Mouse (Mus musculus) adrenal gland, postnatal 25 days (tissue): ENCODE measurements at regions not wholly inside any gene's neighbourhood (a gene's known extent, or its start where the extent isn't known, plus 50 kb on each side); places are given as distances from the start of the nearest gene placed in this dataset.

Experiments
- DNase-seq: peaks from one replicate; pipeline ENCODE4 v3.0.0; 2021; ENCODE audit warnings: mixed read lengths

DNA sequence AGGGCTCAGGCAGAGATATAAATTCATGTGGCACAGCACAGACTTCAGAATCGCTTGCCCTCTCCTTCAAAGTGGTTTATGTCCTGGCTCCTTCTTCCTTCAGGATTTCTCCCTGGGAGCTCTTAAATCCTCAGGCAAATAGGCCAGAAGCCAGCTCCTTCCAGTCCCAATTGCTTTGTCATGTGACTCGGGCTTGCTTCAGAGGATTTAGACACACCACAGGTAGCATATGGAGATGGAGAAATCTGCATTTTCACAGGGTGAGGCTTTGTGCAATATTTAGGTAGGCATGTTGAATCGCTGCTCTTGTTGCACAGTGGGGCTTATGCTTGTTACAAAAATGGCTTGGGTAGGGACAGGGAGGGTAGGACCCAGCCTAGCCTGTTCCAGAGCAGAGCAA lies 309.8 kb downstream of the Cmpk2 start:
- no peak for DNase-seq

DNA sequence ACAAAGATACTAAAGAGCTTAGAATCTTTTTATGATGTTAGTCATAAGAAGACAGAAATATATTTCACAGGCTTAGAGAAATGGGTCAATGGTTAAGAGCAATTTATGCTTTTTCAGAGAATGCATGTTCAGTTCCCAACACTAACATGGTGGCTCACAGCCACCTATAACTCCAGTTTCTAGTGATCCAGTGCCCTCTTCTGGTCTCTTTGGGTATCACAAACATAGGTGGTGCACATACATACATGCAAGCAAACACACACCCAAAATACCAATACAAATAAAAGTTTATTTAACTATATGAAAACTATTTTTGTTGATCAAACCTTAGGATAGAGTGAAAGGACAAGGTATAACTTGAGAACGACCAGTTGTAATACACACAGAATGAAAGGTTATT lies 308.0 kb downstream of the Cmpk2 start:
- DNase-seq, result no peak

DNA sequence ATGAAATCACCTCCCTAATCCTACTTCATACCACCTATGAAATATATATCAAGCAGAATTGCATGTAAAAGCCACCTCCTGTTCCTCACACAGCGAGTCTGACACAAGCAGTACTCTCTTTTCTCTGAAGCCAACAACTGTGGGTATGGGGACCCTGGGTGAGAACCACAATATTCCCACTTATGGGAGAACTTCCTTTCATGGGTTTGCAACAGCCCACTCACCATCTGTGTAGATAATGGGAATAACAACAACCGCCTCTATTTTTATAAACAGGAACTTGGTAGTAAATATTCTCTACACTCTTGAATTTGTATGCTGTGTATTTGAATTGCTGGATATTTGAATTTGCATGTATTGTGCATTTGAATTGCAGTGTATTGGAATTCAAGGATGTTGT lies 305.0 kb downstream of the Cmpk2 start:
- DNase-seq, result no peak

DNA sequence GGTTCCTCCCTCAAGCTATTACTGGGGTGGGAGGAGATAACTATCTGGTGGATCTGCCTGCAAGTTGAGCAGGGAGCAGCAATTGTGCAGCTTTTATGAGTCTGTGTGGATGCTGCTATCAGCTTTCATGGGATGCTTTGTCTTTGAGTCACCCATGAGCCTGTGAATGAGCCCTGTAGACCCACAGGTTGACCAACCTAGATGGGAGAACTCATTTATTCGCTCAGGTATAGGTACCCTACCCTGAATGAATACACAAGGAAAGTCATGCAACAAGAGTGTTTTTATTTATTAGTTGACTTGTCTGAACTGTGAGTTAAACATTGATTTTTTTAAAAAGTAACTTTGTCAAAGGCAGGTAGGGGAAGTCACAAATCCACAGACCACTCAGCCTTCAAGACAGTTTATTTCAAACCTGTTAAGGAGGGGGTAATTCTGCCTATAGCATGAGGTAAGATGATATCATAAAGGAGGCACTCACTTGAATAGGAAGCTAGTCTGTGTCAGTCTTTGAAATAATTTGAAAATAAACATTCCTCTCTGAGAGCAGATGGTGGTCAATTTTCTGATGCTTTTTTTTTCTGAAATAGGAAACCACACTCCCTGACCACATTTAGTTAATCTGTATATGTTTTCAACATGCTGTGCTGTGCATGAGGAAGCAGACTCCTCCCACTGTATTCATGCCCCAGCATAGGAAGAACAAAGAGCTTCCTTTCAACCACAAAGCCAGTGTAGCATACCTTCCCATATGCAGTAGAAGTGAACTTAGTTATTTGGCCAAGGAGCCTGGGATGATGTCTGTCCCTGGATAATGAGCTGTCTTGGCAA lies 302.0 kb downstream of the Cmpk2 start:
- no peak for DNase-seq

DNA sequence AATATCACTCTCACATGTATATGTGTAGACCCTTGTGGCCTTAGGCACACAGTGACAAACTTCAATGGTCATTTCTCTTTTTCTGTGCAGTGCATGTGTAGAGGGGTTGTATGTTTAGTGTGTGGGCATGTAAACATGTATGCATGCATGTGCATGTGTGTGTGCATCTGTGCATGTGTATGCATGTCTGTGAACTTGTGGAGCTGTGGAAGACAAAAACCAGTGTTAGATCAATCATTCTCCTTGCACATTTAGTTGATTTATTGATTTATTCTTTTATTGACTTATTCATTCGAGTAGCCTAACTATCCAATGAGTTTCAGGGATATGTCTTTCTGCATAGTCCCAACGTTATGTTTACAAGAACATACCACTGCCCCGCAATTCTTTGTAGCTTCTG lies 298.5 kb downstream of the Cmpk2 start:
- DNase-seq, result no peak

DNA sequence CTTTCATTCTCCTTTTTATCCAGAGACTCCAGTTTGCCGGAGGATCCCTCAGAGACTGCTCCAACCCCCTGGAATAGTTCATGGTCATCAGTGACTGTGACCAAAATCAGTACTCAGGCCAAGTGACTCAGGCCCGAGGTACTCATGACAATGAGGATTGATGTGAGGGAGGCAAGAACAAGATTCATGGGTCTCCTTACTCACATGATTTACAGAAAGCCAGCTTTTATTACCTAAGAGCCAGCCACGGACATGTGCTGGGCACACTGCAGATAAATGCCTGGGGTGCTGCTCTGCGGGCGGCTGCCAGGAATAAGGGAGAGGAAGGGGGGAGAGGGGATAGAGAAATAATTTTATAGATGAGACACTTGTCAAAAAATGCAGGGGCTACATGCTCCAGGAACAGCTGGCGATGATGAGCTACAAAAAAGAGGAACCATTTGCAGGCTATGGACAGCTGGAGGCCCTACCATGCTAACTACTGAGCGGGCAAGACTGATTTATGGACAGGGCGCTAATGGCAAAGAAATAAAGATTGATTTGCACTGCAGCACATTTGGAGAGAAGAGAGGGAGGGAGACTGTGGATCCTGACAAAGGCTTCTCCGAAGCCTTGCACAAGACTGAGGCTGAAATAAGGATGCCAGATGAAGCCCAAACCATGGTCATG lies 289.8 kb downstream of the Cmpk2 start:
- DNase-seq, result peak; percentile 36

DNA sequence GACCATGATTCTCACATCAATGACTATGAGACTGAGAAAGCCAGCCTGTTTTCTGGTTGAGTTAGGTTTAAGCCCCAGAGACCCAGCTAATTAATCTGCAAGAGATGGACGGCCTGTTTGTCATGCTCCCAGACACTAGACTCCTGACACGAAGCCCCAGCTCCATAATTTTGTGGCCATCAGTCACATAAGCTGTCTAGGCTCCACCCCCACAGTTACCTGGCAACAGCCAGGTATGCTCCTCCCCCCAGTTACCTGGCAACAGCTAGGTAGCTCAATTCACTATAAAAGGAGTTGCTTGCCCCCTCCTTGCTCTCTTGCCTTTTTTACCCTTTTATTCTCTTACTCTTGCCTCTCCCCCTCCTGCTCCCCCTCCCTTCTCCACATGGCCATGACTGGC lies 287.3 kb downstream of the Cmpk2 start:
- no peak for DNase-seq

DNA sequence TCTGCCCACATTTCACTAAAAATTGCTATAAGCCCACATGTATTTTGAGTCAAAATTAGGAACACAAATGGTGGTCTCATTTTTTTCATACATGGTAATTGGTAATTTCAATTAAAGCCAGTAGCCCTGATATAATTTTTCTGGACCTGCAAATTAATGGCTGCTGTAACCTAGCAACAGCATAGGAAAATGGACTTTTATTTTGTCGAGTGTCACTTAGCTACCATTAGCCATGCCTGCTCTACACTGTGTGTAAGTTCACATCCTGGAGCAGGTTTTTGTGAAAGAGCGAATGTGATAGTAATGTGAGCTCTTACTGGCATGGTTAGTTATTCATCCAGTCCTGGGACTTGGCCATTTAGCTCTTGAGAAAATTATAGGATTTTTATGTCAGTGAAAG lies 285.6 kb downstream of the Cmpk2 start:
- DNase-seq, result no peak

DNA sequence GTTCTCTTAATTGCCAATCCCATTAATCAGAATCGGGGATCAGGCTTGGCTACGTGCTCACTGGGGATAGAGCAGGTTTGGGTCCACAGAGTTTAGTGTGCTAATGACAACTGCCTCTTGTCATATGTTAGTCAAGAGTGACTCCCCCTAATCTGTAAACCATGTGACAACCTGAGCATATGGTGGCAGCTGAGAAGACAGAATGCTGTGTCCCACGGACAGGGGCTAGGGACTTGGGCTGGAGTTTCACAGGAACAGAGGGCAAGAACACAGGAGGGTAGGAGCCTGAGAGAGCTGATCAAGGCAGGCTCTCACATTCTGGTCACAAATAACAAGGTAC lies 265.5 kb downstream of the Cmpk2 start:
- no peak for DNase-seq

DNA sequence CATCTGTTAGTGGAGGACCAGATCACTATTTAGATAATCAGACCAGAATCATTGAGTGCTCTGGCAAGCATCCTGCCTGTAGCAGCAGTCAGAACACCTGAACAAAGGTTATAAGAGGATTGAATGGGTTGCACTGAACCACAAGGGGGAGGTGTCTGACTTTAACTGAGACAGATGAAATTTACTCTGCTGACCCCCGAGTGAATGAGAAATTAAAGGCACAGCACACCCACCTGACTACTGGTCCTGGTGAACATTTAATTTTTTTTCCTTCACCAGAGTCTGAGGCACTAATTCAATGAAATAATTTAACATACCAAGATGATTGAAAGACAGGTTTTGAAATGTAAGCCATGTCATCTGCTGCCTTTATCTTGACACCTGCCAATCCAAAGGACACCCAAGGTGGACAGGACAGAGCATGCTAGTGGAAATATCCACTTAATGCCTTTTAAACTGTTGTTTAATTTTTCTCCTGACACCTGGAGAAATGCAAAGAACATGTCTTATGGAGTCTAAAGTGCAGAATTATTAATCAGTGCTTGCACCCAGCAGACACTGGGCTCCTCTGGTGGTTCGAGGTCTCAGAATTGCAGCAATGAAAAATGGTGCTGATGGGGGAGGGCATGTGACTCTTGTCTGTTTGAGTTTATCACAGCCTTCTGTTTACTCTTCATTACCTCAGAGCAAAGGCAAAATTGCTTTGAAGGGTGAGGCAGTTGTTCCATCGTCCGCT lies 265.0 kb downstream of the Cmpk2 start:
- DNase-seq, result no peak

DNA sequence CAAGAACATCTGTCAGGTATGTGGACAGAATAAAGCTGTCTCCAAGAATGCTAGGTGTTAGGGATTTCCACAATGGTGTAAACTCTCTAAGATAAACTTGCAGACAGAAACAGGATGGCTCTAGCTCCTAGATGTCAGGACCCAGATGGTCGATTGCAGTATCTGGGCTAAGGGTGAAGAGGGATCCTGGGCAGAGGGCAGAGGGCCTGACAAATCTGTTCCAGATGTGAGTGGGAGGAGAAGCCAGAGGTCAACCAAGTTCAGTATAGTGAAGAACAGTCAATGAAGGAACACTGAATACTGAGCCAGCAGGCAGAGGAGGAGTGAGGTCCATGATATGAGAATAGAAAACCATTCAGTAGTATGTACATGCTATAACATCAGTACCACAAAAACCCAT lies 254.4 kb downstream of the Cmpk2 start:
- no peak for DNase-seq

DNA sequence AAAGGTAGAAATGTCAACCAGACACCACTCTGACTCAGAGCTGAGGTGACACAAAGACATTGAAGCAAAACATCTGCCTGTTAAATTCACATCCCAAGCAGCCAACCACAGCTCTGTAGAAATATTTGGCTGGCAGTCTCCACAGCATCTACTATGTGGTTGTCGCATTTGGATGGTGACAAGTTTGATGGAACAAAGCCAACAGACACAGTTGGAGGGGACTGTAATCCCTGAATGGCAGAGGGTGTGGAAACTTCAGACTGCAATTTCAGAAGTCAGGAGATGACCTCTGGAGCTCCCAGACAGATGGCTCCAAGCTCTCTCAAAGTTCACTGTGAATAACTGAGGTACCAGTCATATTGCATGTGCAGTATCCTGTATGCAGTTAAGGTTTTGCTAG lies 229.8 kb downstream of the Cmpk2 start:
- DNase-seq, result no peak

DNA sequence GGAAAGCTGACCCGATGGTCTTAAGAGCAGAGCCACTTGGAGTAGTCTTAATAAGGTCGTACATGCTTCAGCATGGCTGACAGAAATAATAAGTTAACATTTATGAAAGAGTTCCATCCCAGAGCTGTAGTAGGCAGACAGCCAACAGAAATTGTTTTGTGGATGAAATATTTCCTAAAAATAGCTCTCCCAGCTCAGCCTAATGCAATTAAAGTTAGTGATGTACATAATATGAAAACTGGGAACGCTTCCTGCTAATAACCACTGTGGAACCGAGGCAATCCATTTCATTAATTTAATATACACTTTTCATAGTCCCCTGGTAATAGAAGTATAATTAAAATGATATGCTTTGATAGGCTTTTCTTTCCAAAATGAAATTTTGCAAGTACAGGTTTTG lies 219.0 kb downstream of the Cmpk2 start:
- no peak for DNase-seq

DNA sequence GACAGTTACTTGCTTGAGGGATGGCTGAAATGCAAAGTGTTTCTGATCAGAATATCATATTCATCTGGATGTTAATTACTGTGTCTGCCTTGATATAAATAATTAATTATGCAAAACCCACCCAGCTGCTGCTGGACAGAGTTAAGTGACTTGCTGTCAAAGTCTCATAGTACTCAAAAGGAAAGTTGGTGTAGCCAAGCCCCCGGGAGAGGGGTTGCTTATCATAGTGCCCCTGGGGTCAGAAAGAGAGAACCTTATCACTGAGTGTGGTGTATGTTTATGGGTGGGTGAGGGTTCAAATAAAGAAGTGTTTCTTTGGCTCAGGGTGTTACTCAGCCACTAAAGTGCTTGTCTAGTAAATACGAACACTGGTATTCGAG lies 211.6 kb downstream of the Cmpk2 start:
- no peak for DNase-seq

DNA sequence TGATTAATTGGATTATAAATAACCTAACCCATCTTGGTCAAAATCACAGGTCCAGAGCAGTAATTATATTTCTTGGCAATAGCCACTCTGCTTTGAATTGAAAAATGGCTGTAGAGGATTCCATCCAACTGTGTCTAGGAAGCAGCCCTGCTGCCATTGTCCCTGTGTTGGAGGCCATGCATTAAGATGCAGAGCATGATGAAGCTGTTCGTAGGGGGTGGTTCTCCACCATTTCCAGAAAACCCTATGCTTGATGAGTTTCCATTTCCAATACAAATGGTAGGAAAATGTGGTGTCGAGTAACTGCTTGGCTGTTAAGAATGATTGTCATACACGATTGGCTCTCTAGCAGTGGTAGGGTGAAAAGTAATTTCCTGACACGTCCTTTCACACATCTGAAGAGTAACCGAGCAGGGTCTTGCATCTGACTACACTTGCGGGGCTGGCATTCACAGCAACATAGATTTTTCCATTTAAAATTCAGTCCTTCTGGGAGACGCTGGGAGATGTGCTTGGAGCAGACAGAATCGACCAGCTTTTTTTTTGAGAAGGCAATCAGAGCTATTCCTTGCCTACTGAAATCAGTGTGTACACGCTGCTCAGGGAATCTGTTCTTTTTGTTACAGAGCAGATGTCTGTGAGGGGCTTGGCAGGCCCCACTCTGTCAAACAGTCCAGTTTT lies 211.0 kb downstream of the Cmpk2 start:
- DNase-seq, result no peak

DNA sequence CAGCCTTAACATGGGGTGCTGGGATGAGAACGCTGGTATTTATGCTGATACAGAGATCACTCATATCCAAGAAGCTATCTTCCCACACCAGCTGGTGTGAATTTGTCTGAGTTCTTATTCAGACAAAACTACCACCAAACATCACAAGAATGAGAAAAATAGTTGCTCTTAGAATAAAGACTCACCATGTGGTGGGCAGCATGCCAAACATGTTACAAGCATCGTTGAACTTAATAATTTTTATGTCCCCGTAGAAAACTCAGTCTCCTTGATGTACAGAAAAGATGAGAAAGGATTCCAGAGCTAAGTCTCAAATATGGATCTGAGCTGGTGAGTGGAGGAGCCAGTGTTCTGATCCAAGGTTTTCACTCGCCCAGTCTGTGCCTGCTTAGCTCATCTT lies 196.5 kb downstream of the Cmpk2 start:
- DNase-seq, result no peak

DNA sequence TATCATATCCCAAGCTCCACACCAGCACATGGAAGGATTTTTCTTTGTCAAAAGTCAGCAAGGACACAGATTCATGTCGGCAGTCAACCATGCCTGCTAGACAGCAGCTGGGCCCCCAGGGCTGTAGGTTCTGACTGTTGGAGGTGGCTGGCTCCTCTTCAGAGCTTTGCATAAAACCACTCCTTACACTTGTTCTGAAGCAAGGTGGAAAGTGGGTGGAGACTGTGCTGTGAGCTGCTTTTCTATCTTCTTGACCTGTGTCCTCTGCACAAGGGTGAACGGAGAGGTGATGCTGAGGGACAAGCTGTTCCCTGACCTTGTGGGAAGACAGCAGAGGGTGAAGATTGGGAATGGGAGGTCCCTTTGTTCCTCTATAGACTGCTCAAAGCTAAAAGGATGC lies 185.2 kb downstream of the Cmpk2 start:
- DNase-seq, result no peak

DNA sequence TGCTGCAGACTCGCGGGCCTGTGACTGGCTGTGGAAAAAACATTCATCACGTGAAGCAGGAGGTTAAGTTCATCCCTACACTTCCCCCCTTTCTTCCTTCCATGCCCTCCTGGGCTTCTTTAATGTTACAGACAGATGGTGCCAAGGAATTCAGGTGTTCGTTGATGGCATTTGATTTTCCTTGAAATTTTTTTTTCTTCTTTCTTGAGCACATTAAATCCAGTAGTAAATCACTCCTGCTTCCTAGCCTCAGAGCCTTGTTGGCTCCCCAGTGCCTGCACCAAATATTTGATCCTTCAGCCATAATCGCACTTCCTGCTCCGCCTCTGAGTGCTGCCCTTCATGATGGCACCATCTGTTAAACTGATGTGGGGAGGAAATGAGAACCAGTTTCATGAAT lies 184.8 kb downstream of the Cmpk2 start:
- no peak for DNase-seq

DNA sequence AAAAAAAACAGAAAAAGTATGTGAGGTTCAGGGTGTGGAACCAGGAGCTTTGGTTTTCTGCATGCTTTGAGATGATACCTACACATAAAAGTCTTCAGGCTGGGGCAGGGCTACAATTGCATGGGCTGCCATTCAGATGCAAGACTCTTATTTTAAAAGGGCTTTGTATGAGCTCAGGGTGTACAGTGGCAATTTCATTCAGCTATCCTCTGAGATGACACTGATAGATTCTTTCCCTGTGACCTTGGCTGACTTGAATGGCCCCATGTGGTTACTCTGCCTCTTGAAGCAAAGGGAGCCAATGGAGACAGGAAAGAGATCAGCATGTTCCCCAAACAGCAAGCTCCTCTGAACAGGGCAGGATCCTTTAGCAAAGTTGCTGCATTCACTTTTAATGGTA lies 177.1 kb downstream of the Cmpk2 start:
- DNase-seq, result no peak

DNA sequence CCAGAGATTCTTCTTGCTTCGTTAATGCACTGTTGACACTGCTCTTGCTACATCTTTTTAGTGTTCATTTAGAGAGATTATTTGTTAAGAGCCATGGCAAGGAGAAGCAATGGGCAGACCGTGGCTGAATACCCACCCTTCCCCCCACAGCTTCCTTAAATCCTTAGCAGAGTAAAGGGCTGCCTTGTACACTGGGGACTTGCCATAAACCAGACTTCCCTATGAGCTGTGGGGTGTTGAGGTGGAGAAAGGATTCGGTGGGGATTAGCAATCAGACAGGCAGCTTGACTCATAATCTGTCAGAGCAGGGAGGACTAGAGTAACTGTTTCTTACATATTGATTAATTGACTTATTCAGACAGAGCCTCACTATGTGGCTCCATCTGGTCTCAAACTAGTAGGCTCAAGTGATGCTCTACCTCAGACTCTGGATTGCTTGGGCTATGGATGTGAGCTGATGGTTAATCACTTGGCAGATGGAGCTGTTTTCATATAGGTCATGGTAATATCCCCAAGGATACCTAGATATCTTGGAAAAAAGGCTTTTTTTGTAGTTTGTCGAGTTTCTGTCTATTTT lies 166.7 kb downstream of the Cmpk2 start:
- DNase-seq, result no peak

DNA sequence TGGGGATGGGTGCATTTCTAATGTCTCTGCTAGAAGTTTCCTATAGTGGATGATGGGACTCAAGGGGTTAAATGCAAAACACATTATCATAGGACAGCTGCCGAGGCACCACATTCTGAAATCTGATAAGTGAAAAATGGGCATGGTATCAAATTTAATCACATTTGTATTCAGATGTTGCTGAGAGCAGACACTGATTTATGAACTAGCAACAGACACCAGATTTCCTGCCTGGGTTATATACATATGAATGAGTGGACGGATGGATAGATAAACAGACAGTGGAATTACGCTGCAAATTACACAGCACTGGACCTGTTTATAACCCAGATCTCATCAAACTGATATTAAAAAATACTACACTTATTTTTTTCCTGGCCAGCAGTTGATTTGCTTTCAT lies 166.2 kb downstream of the Cmpk2 start:
- DNase-seq, result no peak

DNA sequence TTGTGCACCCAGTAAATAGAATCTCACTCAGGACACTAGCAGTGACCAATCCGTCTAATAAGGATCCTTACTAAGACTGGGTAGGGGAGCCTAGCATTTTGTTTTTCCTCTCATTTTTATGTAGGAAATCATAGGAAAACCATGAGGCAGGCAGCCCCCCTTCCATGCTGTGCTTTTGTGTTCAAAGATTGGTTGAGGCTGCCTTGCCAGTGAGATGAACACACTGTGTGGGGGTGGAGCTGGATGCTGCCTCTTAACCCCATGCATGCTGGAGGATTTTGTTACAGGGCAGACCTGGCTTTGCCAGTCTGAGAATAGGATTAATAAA lies 162.8 kb downstream of the Cmpk2 start:
- DNase-seq, result no peak
